Mouse (Mus musculus): ENCODE data around the gene Kpna7. TPM values are rescaled to one million over a fixed set of nuclear protein-coding genes. Genes with fewer than 3 reads are reported as not detected.

The Kpna7 gene
- polyA plus RNA-seq, 1 experiment from 2014 or later: not detected

DNA sequence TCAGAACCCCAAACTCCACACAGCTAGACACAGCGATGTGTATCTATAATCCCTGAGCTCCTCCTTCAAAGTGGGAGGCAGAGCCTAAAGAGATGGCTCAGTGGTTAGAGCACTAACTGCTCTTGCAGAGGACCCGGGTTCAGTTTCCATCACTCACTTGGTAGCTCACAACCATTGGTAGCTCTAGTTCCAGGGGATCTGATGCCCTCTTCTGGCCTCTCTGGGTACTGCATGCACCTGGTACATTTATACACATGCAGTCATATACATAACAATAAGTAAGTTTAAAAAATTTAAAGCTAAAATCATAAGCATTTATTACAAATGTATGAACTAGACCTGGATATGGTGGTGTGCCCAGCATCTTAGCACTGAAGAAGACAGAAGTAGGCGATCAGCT, 100.6 kb downstream of the Kpna7 start:
- 92% methylated on average over 3 of the region's 3 CpGs for WGBS
- no peaks in the 10 kb centered on the region for H3K36me3 ChIP-seq

GRCm38 (mm10) chr5:144979110-144979509, 104.7 kb downstream of the Kpna7 start:
- H3K4me2 ChIP-seq: no peak overlapping the region
- H3K9ac ChIP-seq: no peak overlapping the region
- peaks cover 12% of the 10 kb centered on the region for H3K4me1 ChIP-seq
- 62% methylated on average over 6 of the region's 6 CpGs for WGBS
- H3K27ac ChIP-seq: peak overlapping the region; percentile 89
- peaks cover 5% of the 10 kb centered on the region; the same call in 1 of the 2 replicates for H3K9me3 ChIP-seq
- no peaks in the 10 kb centered on the region for H3K36me3 ChIP-seq
- H3K4me3 ChIP-seq: no peak overlapping the region
- 0 out of 2 replicates have a peak, but pooled peaks have one; percentile 20 for ATAC-seq (ENCODE audit: borderline replicate concordance, extremely low read depth, low FRiP score, low TSS enrichment)
- no peaks in the 10 kb centered on the region for H3K27me3 ChIP-seq

More for the DNA sequence above, 100.6 kb downstream of the Kpna7 start:
- Histone ChIP-seq H3K4me1 (peaks cover 10% of the 10 kb centered on the region), H3K9me3 (peaks cover 5% of the 10 kb centered on the region; the same call in 1 of the 2 replicates), H3K9ac (no peak overlapping the region), H3K27me3 (no peaks in the 10 kb centered on the region), H3K27ac (no peak overlapping the region), H3K4me3 (no peak overlapping the region), H3K4me2 (no peak overlapping the region)
- ATAC-seq (ENCODE audit: borderline replicate concordance, extremely low read depth, low FRiP score, low TSS enrichment): no peak

DNA sequence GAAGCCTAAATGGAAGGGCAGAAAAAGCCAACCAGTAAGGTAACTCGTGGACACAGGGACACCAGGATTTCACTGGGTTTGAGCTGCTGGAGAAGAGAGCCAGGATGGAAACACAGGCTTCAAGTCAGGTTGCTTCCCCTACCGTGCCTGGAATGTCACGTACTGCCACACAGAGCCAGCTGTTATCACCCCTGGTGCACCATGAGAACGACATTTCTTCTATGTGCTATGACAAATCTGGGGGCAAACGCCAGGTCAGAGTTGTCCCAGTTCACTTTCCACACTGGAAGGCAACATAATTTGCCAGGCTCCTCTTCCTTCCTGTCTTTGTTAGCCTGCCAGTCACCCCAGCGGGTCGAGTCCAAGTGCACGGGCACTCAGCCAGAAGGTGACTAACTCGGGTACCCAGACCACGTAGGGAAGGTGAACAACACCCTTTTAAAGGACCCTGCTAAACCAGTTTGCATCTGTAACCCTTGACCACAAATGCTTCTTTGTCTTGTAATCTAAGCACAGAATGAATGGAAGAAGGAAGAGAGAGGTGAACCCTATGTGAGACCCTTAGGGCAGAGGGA, 105.2 kb downstream of the Kpna7 start:
- peaks cover 12% of the 10 kb centered on the region for H3K4me1 ChIP-seq
- H3K4me3 ChIP-seq: no peak overlapping the region
- H3K36me3 ChIP-seq: no peaks in the 10 kb centered on the region
- H3K4me2 ChIP-seq: no peak overlapping the region; the same call in 1 of the 2 replicates
- H3K9ac ChIP-seq: no peak overlapping the region
- ATAC-seq (ENCODE audit: borderline replicate concordance, extremely low read depth, low FRiP score, low TSS enrichment): peak; percentile 81
- no peaks in the 10 kb centered on the region for H3K27me3 ChIP-seq
- WGBS: 39% methylated on average over 10 of the region's 10 CpGs
- H3K27ac ChIP-seq: peak overlapping the region; percentile 89
- peaks cover 5% of the 10 kb centered on the region; the same call in 1 of the 2 replicates for H3K9me3 ChIP-seq

DNA sequence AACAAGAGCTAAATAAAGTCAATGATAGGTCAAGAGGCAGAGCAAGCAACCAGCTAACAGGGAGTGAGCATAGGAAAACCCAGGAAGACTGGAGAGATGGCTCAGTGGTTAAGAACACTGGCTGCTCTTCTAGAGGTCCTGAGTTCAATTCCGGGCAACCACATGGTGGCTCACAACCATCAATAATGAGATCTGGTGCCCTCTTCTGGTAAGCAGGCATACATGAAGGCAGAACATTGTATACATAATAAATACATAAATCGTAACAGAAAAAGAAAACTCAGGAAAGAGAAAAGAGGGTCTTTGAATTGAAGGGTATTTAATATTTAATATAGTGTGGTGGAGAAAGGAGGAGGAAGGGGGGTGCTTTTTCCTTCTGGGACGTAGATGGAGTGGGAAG, 112.6 kb downstream of the Kpna7 start:
- Histone ChIP-seq H3K4me2 (no peak overlapping the region), H3K9ac (no peak overlapping the region), H3K27ac (no peak overlapping the region), H3K4me1 (peaks cover 9% of the 10 kb centered on the region), H3K4me3 (no peak overlapping the region), H3K9me3 (no peaks in the 10 kb centered on the region), H3K27me3 (no peaks in the 10 kb centered on the region), H3K36me3 (no peaks in the 10 kb centered on the region)
- 79% methylated on average over 3 of the region's 3 CpGs for WGBS
- ATAC-seq (ENCODE audit: borderline replicate concordance, extremely low read depth, low FRiP score, low TSS enrichment): no peak

DNA sequence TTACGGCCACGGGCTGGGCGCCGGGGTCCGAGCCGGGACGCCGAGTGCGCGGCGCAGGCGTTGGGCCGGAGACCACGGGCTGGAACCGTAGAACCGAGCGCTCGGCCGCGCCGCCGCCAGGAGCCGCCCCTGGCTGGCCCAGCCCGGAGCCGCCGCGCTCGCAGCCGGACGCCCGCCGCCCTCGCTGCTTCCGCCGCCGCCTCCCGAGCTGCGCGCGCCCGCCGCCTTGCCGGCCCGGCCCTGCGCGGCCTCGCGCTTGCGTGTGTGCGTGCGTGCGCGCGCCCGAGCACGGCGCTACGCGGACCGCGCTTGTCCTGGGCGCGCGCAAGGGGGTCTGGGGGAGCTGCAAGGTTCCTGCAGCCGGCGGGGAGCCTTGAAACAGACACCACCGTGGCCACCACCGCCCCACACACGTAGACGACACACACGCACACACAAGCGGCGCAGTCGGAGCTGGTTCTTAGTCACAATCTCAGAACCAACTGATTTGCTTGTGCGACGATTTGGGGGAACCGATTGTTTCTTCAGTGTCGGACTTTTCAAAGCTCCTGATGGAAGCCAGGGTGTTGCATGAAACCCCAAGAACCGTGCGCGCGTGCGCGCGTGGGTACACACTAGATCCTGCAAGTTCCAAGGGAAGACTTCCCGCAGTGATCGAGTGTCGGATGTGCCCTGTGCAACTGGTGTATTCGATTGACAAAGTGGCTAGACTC, 118.0 kb downstream of the Kpna7 start, which contains the start of gene Smurf1:
Gene Smurf1, minus strand, starts transcription at position 209 of the 713 bp plus-strand sequence.
- under 1% methylated on average over 40 of the region's 89 CpGs for whole genome bisulfite sequencing

DNA sequence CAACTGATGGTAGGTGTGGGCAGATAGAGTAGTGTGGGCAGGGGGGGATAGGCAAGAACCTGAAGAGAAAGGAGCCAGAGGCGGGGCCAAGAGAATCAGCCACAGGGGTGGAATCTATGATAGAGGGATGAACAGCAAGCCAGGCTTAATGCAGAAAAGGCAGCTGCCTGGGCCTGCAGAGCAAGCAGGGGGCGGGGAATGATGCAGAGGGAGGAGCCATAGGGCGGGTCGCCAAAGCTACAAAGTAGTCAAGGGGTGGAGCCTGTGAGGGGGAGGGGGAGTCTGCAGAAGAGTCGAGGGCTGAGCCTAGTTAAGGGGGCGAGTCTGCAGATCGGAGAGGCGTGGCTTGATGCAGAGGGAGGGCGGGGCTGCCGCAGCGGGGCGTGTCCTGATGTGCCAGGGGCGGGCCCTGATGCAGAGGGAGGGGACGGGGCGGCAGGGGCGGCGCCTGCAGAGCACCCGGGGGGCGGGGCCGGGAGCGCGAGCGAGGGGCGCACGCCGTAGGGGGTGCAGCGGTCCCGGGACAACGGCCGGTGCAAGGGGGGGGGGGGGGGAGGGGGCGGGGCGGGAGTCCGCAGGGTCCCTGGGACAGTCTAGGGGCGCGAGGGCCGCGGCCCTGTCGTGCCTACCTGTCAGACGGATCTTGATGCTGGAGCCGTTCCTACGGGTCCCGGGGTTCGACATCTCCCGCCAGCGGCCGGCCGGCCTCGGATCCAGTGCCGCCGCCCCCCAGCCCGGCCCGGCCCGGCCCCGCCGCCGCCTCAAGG, 118.8 kb downstream of the Kpna7 start:
- Histone ChIP-seq H3K4me3 (peak overlapping the region; percentile 79), H3K4me2 (peak overlapping the region; percentile 74), H3K4me1 (peaks cover 53% of the 10 kb centered on the region), H3K27ac (peak overlapping the region; percentile 95), H3K9ac (peak overlapping the region; percentile 94), H3K27me3 (no peaks in the 10 kb centered on the region), H3K36me3 (no peaks in the 10 kb centered on the region), H3K9me3 (no peaks in the 10 kb centered on the region)
- ATAC-seq (ENCODE audit: borderline replicate concordance, extremely low read depth, low FRiP score, low TSS enrichment): peak; percentile 72
- WGBS: 1% methylated on average over 30 of the region's 56 CpGs

More for the DNA sequence above, 118.0 kb downstream of the Kpna7 start, which contains the start of gene Smurf1:
- Histone ChIP-seq H3K27ac (peak within 1 kb of the TSS; percentile 95), H3K4me2 (peak within 1 kb of the TSS; percentile 74), H3K9me3 (no peaks in the 10 kb centered on the region), H3K36me3 (no peaks in the 10 kb centered on the region), H3K4me3 (peak within 1 kb of the TSS; percentile 79), H3K4me1 (peaks cover 48% of the 10 kb centered on the region), H3K9ac (peak within 1 kb of the TSS; percentile 94), H3K27me3 (no peaks in the 10 kb centered on the region)
- ATAC-seq (ENCODE audit: borderline replicate concordance, extremely low read depth, low FRiP score, low TSS enrichment): peak; percentile 67

DNA sequence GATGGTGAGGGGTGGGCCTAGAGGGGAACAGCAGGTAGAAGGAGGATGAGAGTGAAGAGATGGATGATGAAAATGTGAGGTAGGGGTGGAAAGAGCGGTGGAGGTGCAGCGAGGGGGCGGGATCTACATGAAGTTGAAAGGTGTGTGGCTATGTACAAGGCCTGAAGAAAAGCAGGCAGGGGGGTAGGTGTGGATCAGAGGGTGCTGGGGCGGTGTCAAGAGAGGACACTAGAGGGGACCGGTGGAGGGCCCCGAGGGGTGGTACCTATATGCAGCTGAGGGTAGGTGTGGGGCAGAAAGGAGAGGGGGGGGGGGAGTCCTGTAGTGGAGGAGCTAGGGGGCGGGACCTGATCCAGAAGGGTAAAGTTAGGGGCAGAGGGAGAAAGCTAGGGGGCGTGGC, 119.4 kb downstream of the Kpna7 start:
- Histone ChIP-seq H3K27me3 (no peaks in the 10 kb centered on the region), H3K4me1 (peaks cover 58% of the 10 kb centered on the region), H3K27ac (peak overlapping the region; percentile 95), H3K9me3 (no peaks in the 10 kb centered on the region), H3K4me2 (peak overlapping the region; percentile 74), H3K36me3 (no peaks in the 10 kb centered on the region), H3K4me3 (peak overlapping the region; percentile 79), H3K9ac (no peak overlapping the region)
- peak; percentile 29 for ATAC-seq (ENCODE audit: borderline replicate concordance, extremely low read depth, low FRiP score, low TSS enrichment)
- WGBS: 16% methylated on average over 7 of the region's 8 CpGs

DNA sequence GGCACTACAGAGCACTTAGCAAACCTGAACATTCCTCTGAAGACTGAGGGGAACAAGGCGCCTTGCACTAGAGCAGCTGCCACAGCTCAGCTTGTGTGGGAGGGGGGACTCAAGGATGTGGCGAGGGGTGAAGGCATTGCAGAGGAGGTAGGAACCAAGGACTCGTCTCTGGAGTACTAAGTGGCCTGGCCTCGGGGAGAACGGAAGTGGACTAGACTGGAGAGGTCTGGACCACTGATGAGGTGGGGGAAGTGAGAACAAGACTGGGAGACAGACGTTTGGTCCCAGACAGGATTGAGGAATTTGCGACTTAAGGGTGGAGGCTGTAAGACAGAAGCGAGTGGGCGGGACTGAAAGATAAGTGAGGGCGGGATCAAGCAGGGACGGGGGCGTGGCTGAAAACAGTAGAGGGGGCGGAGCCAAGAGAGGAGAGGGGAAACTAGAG, 120.0 kb downstream of the Kpna7 start:
- no peaks in the 10 kb centered on the region for H3K36me3 ChIP-seq
- ATAC-seq (ENCODE audit: borderline replicate concordance, extremely low read depth, low FRiP score, low TSS enrichment): peak; percentile 58
- H3K9ac ChIP-seq: peak overlapping the region; percentile 37; the same call in 1 of the 2 replicates
- H3K4me1 ChIP-seq: peaks cover 63% of the 10 kb centered on the region
- peak overlapping the region; percentile 95 for H3K27ac ChIP-seq
- no peaks in the 10 kb centered on the region for H3K27me3 ChIP-seq
- 4% methylated on average over 13 of the region's 13 CpGs for WGBS
- peak overlapping the region; percentile 74 for H3K4me2 ChIP-seq
- H3K4me3 ChIP-seq: peak overlapping the region; percentile 79
- H3K9me3 ChIP-seq: no peaks in the 10 kb centered on the region

DNA sequence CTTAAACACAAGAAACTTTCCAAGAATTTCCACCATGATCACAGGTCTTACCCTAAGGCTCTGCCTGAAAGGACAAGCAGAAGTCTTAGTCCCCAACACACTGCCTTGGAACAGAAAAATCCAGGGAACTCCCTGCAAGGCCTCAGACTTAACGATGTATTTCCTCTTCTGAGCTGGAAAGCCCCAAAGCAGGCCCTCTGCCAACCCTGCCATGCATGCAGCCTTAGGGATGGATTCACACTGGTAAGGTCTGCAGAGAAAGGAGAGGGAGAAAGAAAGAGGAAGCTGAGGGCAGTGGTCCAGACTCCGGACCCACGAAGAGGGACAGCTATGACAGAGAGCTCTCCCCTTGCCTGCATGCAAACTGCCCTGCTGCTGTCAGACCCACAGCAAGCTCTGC, 120.4 kb downstream of the Kpna7 start:
- H3K9me3 ChIP-seq: no peaks in the 10 kb centered on the region
- no peaks in the 10 kb centered on the region for H3K27me3 ChIP-seq
- H3K4me2 ChIP-seq: peak overlapping the region; percentile 74
- peaks cover 67% of the 10 kb centered on the region for H3K4me1 ChIP-seq
- H3K36me3 ChIP-seq: no peaks in the 10 kb centered on the region
- H3K9ac ChIP-seq: peak overlapping the region; percentile 37; the same call in 1 of the 2 replicates
- peak overlapping the region; percentile 95 for H3K27ac ChIP-seq
- ATAC-seq (ENCODE audit: borderline replicate concordance, extremely low read depth, low FRiP score, low TSS enrichment): no peak
- WGBS: 9% methylated on average over 3 of the region's 3 CpGs
- peak overlapping the region; percentile 79 for H3K4me3 ChIP-seq

GRCm38 (mm10) chr5:144958271-144958670, 125.6 kb downstream of the Kpna7 start:
- 75% methylated on average over 9 of the region's 9 CpGs for WGBS
- H3K4me2 ChIP-seq: no peak overlapping the region
- ATAC-seq (ENCODE audit: borderline replicate concordance, extremely low read depth, low FRiP score, low TSS enrichment): no peak
- no peaks in the 10 kb centered on the region for H3K27me3 ChIP-seq
- H3K27ac ChIP-seq: no peak overlapping the region
- no peaks in the 10 kb centered on the region for H3K36me3 ChIP-seq
- no peak overlapping the region for H3K4me3 ChIP-seq
- no peaks in the 10 kb centered on the region for H3K9me3 ChIP-seq
- peaks cover 49% of the 10 kb centered on the region for H3K4me1 ChIP-seq
- H3K9ac ChIP-seq: no peak overlapping the region

DNA sequence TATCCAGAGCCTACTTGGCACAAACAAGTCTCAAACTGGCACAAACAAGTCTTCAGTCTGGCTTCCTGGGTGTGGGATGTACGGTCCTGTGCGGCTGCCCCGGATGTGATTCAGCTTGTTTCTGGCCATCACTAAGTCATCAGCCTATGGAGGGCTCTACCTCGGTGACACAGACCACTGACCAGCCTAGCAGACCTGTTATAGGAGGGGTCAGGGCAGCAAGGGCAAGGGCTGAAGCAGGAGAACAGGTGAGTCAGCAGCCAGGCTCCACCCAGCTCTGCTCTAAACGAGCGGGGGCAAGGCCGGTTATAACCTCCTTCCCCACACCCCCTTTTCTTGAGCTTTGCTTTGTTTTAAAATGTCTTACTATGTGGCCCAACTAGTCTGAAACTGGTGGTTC, 129.4 kb downstream of the Kpna7 start:
- Histone ChIP-seq H3K4me3 (no peak overlapping the region), H3K36me3 (no peaks in the 10 kb centered on the region), H3K9ac (no peak overlapping the region), H3K27me3 (no peaks in the 10 kb centered on the region), H3K27ac (no peak overlapping the region), H3K9me3 (no peaks in the 10 kb centered on the region), H3K4me1 (peaks cover 31% of the 10 kb centered on the region), H3K4me2 (no peak overlapping the region)
- ATAC-seq (ENCODE audit: borderline replicate concordance, extremely low read depth, low FRiP score, low TSS enrichment): no peak
- WGBS: 64% methylated on average over 7 of the region's 7 CpGs
